Mouse (Mus musculus): ENCODE measurements around the gene Polr2e. TPM values are rescaled to one million over a fixed set of nuclear protein-coding genes. Genes with fewer than 3 reads are reported as not detected.

The Polr2e gene
- polyA plus RNA-seq, 1 experiment from 2014 or later, result 219 TPM

DNA sequence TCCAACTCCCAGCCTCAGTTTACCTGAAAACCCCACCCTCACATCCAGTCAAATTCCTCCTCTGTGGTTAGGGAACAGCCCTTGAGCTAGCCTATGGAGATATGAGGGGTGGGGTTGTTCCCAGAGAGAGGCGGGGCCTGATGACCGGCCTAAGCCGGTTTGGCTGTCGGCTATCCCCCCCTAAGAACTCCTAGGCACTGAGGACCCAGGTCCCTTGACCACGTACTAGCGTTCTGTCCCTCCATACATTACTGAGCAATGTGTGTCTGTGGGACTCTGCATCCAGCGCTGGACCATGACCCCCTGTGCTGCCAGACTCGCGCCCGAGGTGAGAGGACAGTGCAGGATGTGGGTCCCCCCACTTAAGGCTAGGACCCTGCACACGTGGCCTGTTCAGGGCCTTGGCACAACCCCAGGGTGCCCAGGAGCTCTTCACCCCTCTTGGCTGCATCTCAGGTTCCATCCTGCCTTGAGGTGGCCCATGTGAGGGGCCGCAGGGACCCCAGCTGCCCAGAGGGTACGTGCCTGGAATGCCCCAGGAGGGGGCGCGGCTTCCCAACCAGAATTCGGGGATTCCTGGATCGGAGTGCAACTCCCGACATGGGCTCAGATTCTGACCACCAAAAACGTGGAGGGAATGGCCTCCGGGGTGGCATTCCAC lies 20.0 kb downstream of the Polr2e start:
- Histone ChIP-seq H3K4me3 (ENCODE audit: low read depth, low read length) (no peak overlapping the region), H3K27me3 (replicated peaks; ENCODE audit: control insufficient read depth, insufficient read depth, low read length) (peaks cover 23% of the 10 kb centered on the region), H3K36me3 (ENCODE audit: control insufficient read depth, insufficient read depth, low read length) (no peaks in the 10 kb centered on the region), H3K9ac (ENCODE audit: low read length) (0 out of 2 replicates have a peak overlapping the region, but pooled peaks have one; percentile 40), H3K27ac (ENCODE audit: low read depth, low read length) (no peak overlapping the region), H3K4me1 (ENCODE audit: control insufficient read depth, insufficient read depth, low read length) (no peaks in the 10 kb centered on the region), H3K9me3 (replicated peaks; ENCODE audit: control insufficient read depth, low read length) (no peaks in the 10 kb centered on the region), H3K4me2 (ENCODE audit: low read length) (peak overlapping the region; percentile 6; the same call in 1 of the 2 replicates)
- DNase-seq (ENCODE audit: low spot score) (no peak), ATAC-seq (no peak)
- 3% methylated on average over 20 of the region's 20 CpGs for WGBS

DNA sequence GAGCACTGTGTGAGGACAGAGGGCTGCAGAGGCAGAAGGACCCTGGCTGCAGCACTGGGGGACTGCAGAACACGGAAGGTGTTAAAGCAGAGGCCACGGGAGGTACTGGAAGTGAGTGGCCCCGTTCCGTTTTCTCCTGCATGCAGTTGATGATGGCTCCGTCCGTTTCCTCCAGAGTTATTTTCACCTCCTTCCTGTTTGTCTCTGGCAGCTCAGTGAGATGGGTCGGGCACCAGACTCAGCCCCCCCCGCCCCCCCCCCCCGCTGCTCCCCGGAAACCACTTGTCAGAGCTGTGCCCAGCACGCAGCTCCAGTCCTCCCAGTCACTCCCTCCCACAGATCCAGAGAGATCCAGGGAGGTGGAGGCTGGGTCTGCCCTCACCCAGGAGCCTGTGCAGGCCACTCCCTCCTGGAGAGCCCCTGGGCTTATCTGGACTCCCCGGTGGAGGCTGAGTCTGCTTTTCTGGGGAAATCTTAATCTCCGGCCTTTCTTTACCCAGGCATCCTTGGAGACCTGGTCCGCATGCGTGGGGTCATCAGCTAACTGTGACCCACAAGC lies 20.8 kb downstream of the Polr2e start:
- H3K4me2 ChIP-seq (ENCODE audit: low read length), result no peak overlapping the region
- H3K36me3 ChIP-seq (ENCODE audit: control insufficient read depth, insufficient read depth, low read length), result no peaks in the 10 kb centered on the region
- H3K27me3 ChIP-seq (replicated peaks; ENCODE audit: control insufficient read depth, insufficient read depth, low read length), result peaks cover 31% of the 10 kb centered on the region
- H3K4me1 ChIP-seq (ENCODE audit: control insufficient read depth, insufficient read depth, low read length), result no peaks in the 10 kb centered on the region
- no peak overlapping the region for H3K9ac ChIP-seq (ENCODE audit: low read length)
- no peak overlapping the region for H3K27ac ChIP-seq (ENCODE audit: low read depth, low read length)
- H3K9me3 ChIP-seq (replicated peaks; ENCODE audit: control insufficient read depth, low read length), result no peaks in the 10 kb centered on the region
- no peak for DNase-seq (ENCODE audit: low spot score)
- H3K4me3 ChIP-seq (ENCODE audit: low read depth, low read length), result no peak overlapping the region
- 11% methylated on average over 13 of the region's 15 CpGs for WGBS
- ATAC-seq, result no peak

DNA sequence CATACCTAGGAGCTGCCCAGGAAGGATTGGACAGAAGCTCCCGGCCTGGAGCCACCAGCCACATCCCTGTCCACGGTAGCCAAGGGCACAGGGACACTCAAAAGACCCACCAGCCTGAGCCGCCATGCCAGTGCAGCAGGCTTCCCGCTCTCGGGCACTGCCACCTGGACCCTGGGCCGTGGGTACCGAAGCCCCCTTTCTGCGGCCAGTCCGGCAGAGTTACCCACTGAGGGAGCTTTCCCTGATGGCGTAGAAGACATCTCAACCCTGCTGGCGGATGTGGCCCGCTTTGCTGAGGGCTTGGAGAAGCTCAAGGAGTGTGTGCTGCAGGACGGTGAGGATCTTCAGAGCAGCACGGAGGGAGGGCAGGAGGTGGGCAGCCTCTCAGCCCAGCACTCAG lies 21.8 kb downstream of the Polr2e start:
- Histone ChIP-seq H3K9me3 (replicated peaks; ENCODE audit: control insufficient read depth, low read length) (no peaks in the 10 kb centered on the region), H3K4me2 (ENCODE audit: low read length) (no peak overlapping the region), H3K36me3 (ENCODE audit: control insufficient read depth, insufficient read depth, low read length) (no peaks in the 10 kb centered on the region), H3K27ac (ENCODE audit: low read depth, low read length) (no peak overlapping the region), H3K4me1 (ENCODE audit: control insufficient read depth, insufficient read depth, low read length) (no peaks in the 10 kb centered on the region), H3K9ac (ENCODE audit: low read length) (no peak overlapping the region), H3K27me3 (replicated peaks; ENCODE audit: control insufficient read depth, insufficient read depth, low read length) (peaks cover 41% of the 10 kb centered on the region), H3K4me3 (ENCODE audit: low read depth, low read length) (no peak overlapping the region)
- ATAC-seq, result no peak
- no peak for DNase-seq (ENCODE audit: low spot score)
- 80% methylated on average over 14 of the region's 14 CpGs for WGBS

DNA sequence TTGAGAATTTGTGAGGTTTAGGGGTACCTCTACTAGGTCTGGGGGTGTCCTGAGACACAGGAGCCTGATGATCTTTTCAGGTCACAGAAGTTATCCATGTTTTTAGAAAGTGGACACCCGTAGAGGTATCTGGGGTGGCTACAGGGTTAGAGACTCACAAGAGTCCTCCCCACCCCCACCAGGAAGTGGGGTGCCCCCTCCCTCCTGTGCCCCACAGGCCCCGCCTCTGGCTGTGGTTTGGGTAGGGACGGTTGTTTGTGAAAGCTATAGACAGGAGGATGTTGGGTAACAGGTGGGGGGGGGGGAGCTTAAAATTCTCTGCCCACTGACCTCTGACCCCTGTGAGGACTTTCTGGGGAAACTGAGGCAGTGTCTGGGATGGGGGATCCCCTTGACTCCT lies 22.2 kb downstream of the Polr2e start:
- 72% methylated on average over 3 of the region's 3 CpGs for WGBS
- Histone ChIP-seq H3K27ac (ENCODE audit: low read depth, low read length) (no peak overlapping the region), H3K4me3 (ENCODE audit: low read depth, low read length) (no peak overlapping the region), H3K36me3 (ENCODE audit: control insufficient read depth, insufficient read depth, low read length) (no peaks in the 10 kb centered on the region), H3K4me2 (ENCODE audit: low read length) (no peak overlapping the region), H3K4me1 (ENCODE audit: control insufficient read depth, insufficient read depth, low read length) (no peaks in the 10 kb centered on the region), H3K9me3 (replicated peaks; ENCODE audit: control insufficient read depth, low read length) (no peaks in the 10 kb centered on the region), H3K9ac (ENCODE audit: low read length) (no peak overlapping the region), H3K27me3 (replicated peaks; ENCODE audit: control insufficient read depth, insufficient read depth, low read length) (peaks cover 41% of the 10 kb centered on the region)
- DNase-seq (ENCODE audit: low spot score) (no peak), ATAC-seq (no peak)

DNA sequence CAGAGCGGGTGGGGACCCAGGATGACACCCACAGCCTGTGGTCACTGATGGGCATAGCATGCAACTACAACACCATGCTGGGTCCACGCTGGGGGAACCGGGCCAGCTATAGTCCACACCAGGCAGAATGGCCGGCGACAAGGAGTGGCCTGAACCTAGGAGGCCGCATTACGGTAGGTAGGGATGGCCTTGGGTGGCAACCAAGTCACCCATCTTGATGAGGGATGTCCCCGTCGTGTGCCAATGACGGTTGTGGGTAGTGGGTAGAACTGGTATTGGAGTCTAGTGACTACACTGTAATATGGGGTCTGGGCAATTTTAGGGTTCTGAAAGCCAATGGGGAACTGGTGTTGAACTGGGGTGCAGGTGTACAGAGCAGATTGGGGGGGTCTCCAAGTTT lies 22.7 kb downstream of the Polr2e start:
- no peak for DNase-seq (ENCODE audit: low spot score)
- peaks cover 41% of the 10 kb centered on the region for H3K27me3 ChIP-seq (replicated peaks; ENCODE audit: control insufficient read depth, insufficient read depth, low read length)
- WGBS, result 85% methylated on average over 10 of the region's 10 CpGs
- no peak overlapping the region for H3K27ac ChIP-seq (ENCODE audit: low read depth, low read length)
- no peak overlapping the region for H3K9ac ChIP-seq (ENCODE audit: low read length)
- H3K36me3 ChIP-seq (ENCODE audit: control insufficient read depth, insufficient read depth, low read length), result no peaks in the 10 kb centered on the region
- H3K4me1 ChIP-seq (ENCODE audit: control insufficient read depth, insufficient read depth, low read length), result no peaks in the 10 kb centered on the region
- no peak overlapping the region for H3K4me3 ChIP-seq (ENCODE audit: low read depth, low read length)
- ATAC-seq, result no peak
- no peak overlapping the region for H3K4me2 ChIP-seq (ENCODE audit: low read length)
- H3K9me3 ChIP-seq (replicated peaks; ENCODE audit: control insufficient read depth, low read length), result no peaks in the 10 kb centered on the region

DNA sequence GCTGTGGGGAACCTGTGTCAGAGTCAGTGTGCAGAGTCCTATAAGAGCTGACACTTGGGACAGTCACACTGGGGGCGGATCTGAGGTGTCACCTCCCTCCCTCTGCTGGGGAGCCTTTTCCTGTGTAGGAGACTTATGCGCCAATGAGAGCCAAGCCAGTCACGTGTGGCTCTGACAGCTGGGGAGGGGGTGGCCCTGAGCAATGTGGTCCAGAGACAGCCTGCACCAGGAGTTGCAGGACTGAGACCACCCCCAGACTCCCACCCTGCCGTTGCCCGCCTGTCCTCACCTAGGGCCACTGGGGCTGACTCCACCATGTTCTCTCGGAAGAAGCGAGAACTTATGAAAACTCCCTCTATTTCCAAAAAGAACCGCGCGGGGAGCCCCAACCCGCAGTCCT lies 23.1 kb downstream of the Polr2e start, which contains the start of gene Arhgap45:
TSS of gene Arhgap45 (plus strand) at position 143 of the 400 bp plus-strand sequence.
- Histone ChIP-seq H3K27ac (ENCODE audit: low read depth, low read length) (no peak within 1 kb of the TSS), H3K4me1 (ENCODE audit: control insufficient read depth, insufficient read depth, low read length) (no peaks in the 10 kb centered on the region), H3K9ac (ENCODE audit: low read length) (no peak within 1 kb of the TSS), H3K27me3 (replicated peaks; ENCODE audit: control insufficient read depth, insufficient read depth, low read length) (peaks cover 41% of the 10 kb centered on the region), H3K4me2 (ENCODE audit: low read length) (no peak within 1 kb of the TSS), H3K9me3 (replicated peaks; ENCODE audit: control insufficient read depth, low read length) (0 out of 2 replicates have a peak, but pooled peaks cover 2% of the 10 kb centered on the region), H3K4me3 (ENCODE audit: low read depth, low read length) (no peak within 1 kb of the TSS), H3K36me3 (ENCODE audit: control insufficient read depth, insufficient read depth, low read length) (no peaks in the 10 kb centered on the region)
- DNase-seq (ENCODE audit: low spot score) (no peak), ATAC-seq (no peak)
- WGBS, result 72% methylated on average over 11 of the region's 11 CpGs

DNA sequence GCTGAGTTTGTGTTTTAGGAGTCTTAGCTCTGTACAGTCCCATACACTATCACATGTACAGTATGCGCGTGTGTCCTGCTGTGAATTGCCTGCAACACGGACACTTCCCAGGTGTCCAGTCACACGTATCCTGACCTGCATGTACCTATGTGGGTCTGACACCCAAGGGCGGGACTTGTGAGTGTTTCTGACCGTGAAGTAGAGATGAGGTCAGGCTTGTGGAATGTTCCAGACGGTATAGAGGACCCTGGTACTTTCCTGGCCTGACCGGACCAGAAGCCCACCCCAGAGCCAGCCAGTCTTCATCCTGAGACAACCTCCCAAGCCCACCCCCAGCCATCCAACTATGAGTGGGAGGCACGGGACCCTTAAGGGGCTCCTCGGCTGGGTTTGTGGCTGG lies 24.0 kb downstream of the Polr2e start:
- H3K4me1 ChIP-seq (ENCODE audit: control insufficient read depth, insufficient read depth, low read length), result no peaks in the 10 kb centered on the region
- H3K4me2 ChIP-seq (ENCODE audit: low read length), result no peak overlapping the region
- H3K27me3 ChIP-seq (replicated peaks; ENCODE audit: control insufficient read depth, insufficient read depth, low read length), result peaks cover 44% of the 10 kb centered on the region
- DNase-seq (ENCODE audit: low spot score) (no peak), ATAC-seq (no peak)
- no peak overlapping the region for H3K4me3 ChIP-seq (ENCODE audit: low read depth, low read length)
- H3K9me3 ChIP-seq (replicated peaks; ENCODE audit: control insufficient read depth, low read length), result peaks cover 6% of the 10 kb centered on the region; the same call in 1 of the 2 replicates
- 79% methylated on average over 10 of the region's 10 CpGs for WGBS
- peaks cover 3% of the 10 kb centered on the region; the same call in 1 of the 2 replicates for H3K36me3 ChIP-seq (ENCODE audit: control insufficient read depth, insufficient read depth, low read length)
- H3K27ac ChIP-seq (ENCODE audit: low read depth, low read length), result no peak overlapping the region
- H3K9ac ChIP-seq (ENCODE audit: low read length), result no peak overlapping the region

GRCm38 (mm10) chr10:80014484-80015290 lies 24.9 kb downstream of the Polr2e start:
- no peak overlapping the region for H3K4me2 ChIP-seq (ENCODE audit: low read length)
- DNase-seq (ENCODE audit: low spot score), result no peak
- H3K27ac ChIP-seq (ENCODE audit: low read depth, low read length), result no peak overlapping the region
- WGBS, result 22% methylated on average over 28 of the region's 28 CpGs
- ATAC-seq, result no peak
- peaks cover 36% of the 10 kb centered on the region for H3K27me3 ChIP-seq (replicated peaks; ENCODE audit: control insufficient read depth, insufficient read depth, low read length)
- peaks cover 8% of the 10 kb centered on the region; the same call in 1 of the 2 replicates for H3K9me3 ChIP-seq (replicated peaks; ENCODE audit: control insufficient read depth, low read length)
- H3K4me3 ChIP-seq (ENCODE audit: low read depth, low read length), result no peak overlapping the region
- no peak overlapping the region for H3K9ac ChIP-seq (ENCODE audit: low read length)
- no peaks in the 10 kb centered on the region for H3K4me1 ChIP-seq (ENCODE audit: control insufficient read depth, insufficient read depth, low read length)
- H3K36me3 ChIP-seq (ENCODE audit: control insufficient read depth, insufficient read depth, low read length), result peaks cover 3% of the 10 kb centered on the region; the same call in 1 of the 2 replicates
